In the genomic region with DNA sequence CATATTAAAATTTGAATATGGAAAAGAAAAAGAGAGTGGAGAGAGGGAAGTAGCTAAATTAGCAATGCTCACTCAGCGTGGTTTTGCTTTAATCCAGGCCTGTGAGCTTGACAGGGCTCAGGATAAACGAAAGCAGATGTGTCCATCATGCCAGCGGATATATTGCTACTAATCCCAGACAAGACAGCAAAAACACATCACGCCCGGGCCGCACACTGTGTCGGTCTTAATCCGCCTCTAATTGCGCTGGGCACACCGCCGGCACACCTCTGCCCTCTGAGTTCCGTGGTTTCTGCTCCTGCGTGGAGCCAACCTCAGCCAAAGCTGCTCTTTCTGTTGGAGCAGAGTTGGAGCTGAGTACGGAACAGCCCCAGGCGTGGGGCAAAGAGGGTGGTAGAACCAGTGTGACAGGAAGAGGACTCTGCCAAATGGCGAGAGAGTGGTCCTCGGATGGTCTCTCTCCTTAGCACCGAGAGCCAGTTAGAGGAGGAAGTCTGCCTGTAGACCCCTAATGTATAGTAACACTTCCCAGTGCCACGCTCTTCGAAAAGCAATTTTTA, we compare ENCODE assay signal across 11 mouse cellular contexts.
A peak's percentile ranks its signal among the peaks of the same experiment; 100 is the strongest.
DNase-seq lines count a peak whose midpoint lies in the region; ATAC-seq lines count a peak whose summit lies in the region.
"Had no signal": no experiment of that assay in that cellular context is flagged by ENCODE, and none has a peak within 500 bp of the region (broad histone marks: within the 10 kb centered on the region; RNA-seq: fewer than 3 reads in every experiment).

No protein-coding gene starts in this region.

- 0 out of 2 replicates have a peak overlapping the region, but pooled peaks have one; percentile 13 for H3K4me2 ChIP-seq in kidney, embryonic 15.5 days
- H3K4me2 ChIP-seq in kidney, embryonic 14.5 days (replicated peaks; ENCODE audit: low read depth, low read length), result no peak overlapping the region
- peak overlapping the region; percentile 41 for H3K4me2 ChIP-seq in limb, embryonic 15.5 days
- H3K4me2 ChIP-seq: liver, embryonic 11.5 days had no signal

- WGBS in kidney, embryonic 15.5 days, result 64% methylated on average over 20 of the region's 20 CpGs
- 74% methylated on average over 20 of the region's 20 CpGs for WGBS in kidney, embryonic 14.5 days
- WGBS in embryonic facial prominence, embryonic 10.5 days, result 46% methylated on average over 20 of the region's 20 CpGs
- WGBS in limb, embryonic 15.5 days, result 17% methylated on average over 20 of the region's 20 CpGs

- no peak overlapping the region for H3K4me3 ChIP-seq in kidney, embryonic 15.5 days (replicated peaks)
- H3K4me3 ChIP-seq in kidney, embryonic 14.5 days (ENCODE audit: low read length), result no peak overlapping the region
- peak overlapping the region; percentile 33 for H3K4me3 ChIP-seq in embryonic facial prominence, embryonic 10.5 days
- H3K4me3 ChIP-seq in limb, embryonic 15.5 days, result peak overlapping the region; percentile 19

- peak; percentile 53 for DNase-seq in embryonic facial prominence, embryonic 10.5 days (ENCODE audit: low spot score)
- DNase-seq in retina, postnatal 7 days (ENCODE audit: low read depth, low spot score), result peak; percentile 14
- DNase-seq in cerebellum, adult 9-11 months, result no peak
- no peak for DNase-seq in adrenal gland, postnatal 14 days
- DNase-seq in layer of hippocampus, postnatal 10 days (ENCODE audit: low spot score in 2 of 2), result no peak
- DNase-seq: gastrocnemius, postnatal 14 days had no signal

- H3K4me1 ChIP-seq in kidney, embryonic 15.5 days, result peaks cover 9% of the 10 kb centered on the region; the same call in 1 of the 2 replicates
- 0 out of 2 replicates have a peak, but pooled peaks cover 4% of the 10 kb centered on the region for H3K4me1 ChIP-seq in kidney, embryonic 14.5 days (ENCODE audit: control insufficient read depth, insufficient read depth, low read length)
- peaks cover 30% of the 10 kb centered on the region for H3K4me1 ChIP-seq in embryonic facial prominence, embryonic 10.5 days
- peaks cover 13% of the 10 kb centered on the region for H3K4me1 ChIP-seq in limb, embryonic 15.5 days

- ATAC-seq in kidney, embryonic 15.5 days (replicated peaks; ENCODE audit: low FRiP score), result no peak
- no peak for ATAC-seq in kidney, embryonic 14.5 days (ENCODE audit: low FRiP score, low TSS enrichment)
- no peak for ATAC-seq in limb, embryonic 15.5 days (ENCODE audit: insufficient number of reproducible peaks, low FRiP score, low TSS enrichment, low read depth)

- H3K27ac ChIP-seq in kidney, embryonic 15.5 days, result no peak overlapping the region
- no peak overlapping the region for H3K27ac ChIP-seq in kidney, embryonic 14.5 days (ENCODE audit: low read depth, low read length)
- no peak overlapping the region; the same call in 1 of the 2 replicates for H3K27ac ChIP-seq in embryonic facial prominence, embryonic 10.5 days (replicated peaks)
- H3K27ac ChIP-seq in limb, embryonic 15.5 days, result no peak overlapping the region
- H3K27ac ChIP-seq: kidney, postnatal 0 days had no signal

- no peak overlapping the region for H3K9ac ChIP-seq in kidney, embryonic 15.5 days
- H3K9ac ChIP-seq in kidney, embryonic 14.5 days (ENCODE audit: low read depth, low read length), result no peak overlapping the region
- no peak overlapping the region for H3K9ac ChIP-seq in limb, embryonic 15.5 days

- H3K36me3 ChIP-seq in kidney, embryonic 15.5 days, result no peaks in the 10 kb centered on the region
- H3K36me3 ChIP-seq in kidney, embryonic 14.5 days (ENCODE audit: control insufficient read depth, insufficient read depth, low read length), result no peaks in the 10 kb centered on the region
- no peaks in the 10 kb centered on the region for H3K36me3 ChIP-seq in embryonic facial prominence, embryonic 10.5 days (replicated peaks)
- no peaks in the 10 kb centered on the region for H3K36me3 ChIP-seq in limb, embryonic 15.5 days

- no peaks in the 10 kb centered on the region for H3K9me3 ChIP-seq in kidney, embryonic 15.5 days (replicated peaks)
- no peaks in the 10 kb centered on the region for H3K9me3 ChIP-seq in kidney, embryonic 14.5 days (ENCODE audit: control insufficient read depth, low read length)
- no peaks in the 10 kb centered on the region for H3K9me3 ChIP-seq in embryonic facial prominence, embryonic 10.5 days
- H3K9me3 ChIP-seq in limb, embryonic 15.5 days, result no peaks in the 10 kb centered on the region

- H3K27me3 ChIP-seq in kidney, embryonic 15.5 days, result 0 out of 2 replicates have a peak, but pooled peaks cover 4% of the 10 kb centered on the region
- no peaks in the 10 kb centered on the region for H3K27me3 ChIP-seq in kidney, embryonic 14.5 days (ENCODE audit: control insufficient read depth, insufficient read depth, low read length)
- no peaks in the 10 kb centered on the region for H3K27me3 ChIP-seq in embryonic facial prominence, embryonic 10.5 days (replicated peaks; ENCODE audit: low read depth, poor library complexity, severe bottlenecking)
- no peaks in the 10 kb centered on the region for H3K27me3 ChIP-seq in limb, embryonic 15.5 days

Comparison
In these comparisons a context has a peak if more than half of its experiments do, and no peak if none do; other contexts are left out.
1. H3K4me3 ChIP-seq: peak in embryonic facial prominence, embryonic 10.5 days (single experiment) and limb, embryonic 15.5 days (single experiment); none in kidney, embryonic 15.5 days (single experiment) and kidney, embryonic 14.5 days (single experiment).
2. DNase-seq: peak in embryonic facial prominence, embryonic 10.5 days (single experiment) and retina, postnatal 7 days (single experiment); none in cerebellum, adult 9-11 months (single experiment), adrenal gland, postnatal 14 days (single experiment) and layer of hippocampus, postnatal 10 days (0 of 2).